Mouse (Mus musculus) limb, embryonic 14.5 days (tissue): ENCODE measurements around the gene Atxn7l1. TPM values are rescaled to one million over a fixed set of nuclear protein-coding genes. Genes with fewer than 3 reads are reported as not detected.

Experiments used
- ATAC-seq: fragments of 200-750 bp; cut with Nextera tagmentation; 2 replicates; pipeline ENCODE4 v1.8.0; 2017; ENCODE audit warnings: low read depth, moderate number of reproducible peaks, moderate TSS enrichment; ENCODE audit not compliant: low FRiP score
- DNase-seq: peaks from one replicate; pipeline ENCODE4 v3.0.0-alpha.2; 2015; ENCODE audit warnings: low spot score
- H3K27ac ChIP-seq: fragments of 300-500 bp; sonication (generic); replicated peaks from 2 replicates; pipeline ENCODE4 v1.5.1; 2014; ENCODE audit warnings: low read depth, mild to moderate bottlenecking, low read length, moderate library complexity, mixed read lengths
- H3K27me3 ChIP-seq: fragments of 300-500 bp; sonication (generic); 2 replicates; pipeline ENCODE4 v1.6.1; 2014; ENCODE audit warnings: low read length, mixed read lengths; ENCODE audit not compliant: control insufficient read depth, insufficient read depth
- H3K36me3 ChIP-seq: fragments of 300-500 bp; sonication (generic); 2 replicates; pipeline ENCODE4 v1.6.1; 2014; ENCODE audit warnings: mild to moderate bottlenecking, low read length, moderate library complexity, mixed read lengths; ENCODE audit not compliant: control insufficient read depth, insufficient read depth
- H3K4me1 ChIP-seq: fragments of 300-500 bp; sonication (generic); 2 replicates; pipeline ENCODE4 v1.6.1; 2014; ENCODE audit warnings: antibody characterized with exemption, low read length, mixed read lengths; ENCODE audit not compliant: control insufficient read depth, insufficient read depth
- H3K4me2 ChIP-seq: fragments of 300-500 bp; sonication (generic); replicated peaks from 2 replicates; pipeline ENCODE4 v1.6.1; 2014; ENCODE audit warnings: low read depth, mild to moderate bottlenecking, low read length, moderate library complexity; ENCODE audit not compliant: severe bottlenecking
- H3K4me3 ChIP-seq: fragments of 300-500 bp; sonication (generic); replicated peaks from 2 replicates; pipeline ENCODE4 v1.5.1; 2014; ENCODE audit warnings: low read length
- H3K9ac ChIP-seq: fragments of 300-500 bp; sonication (generic); 2 replicates; pipeline ENCODE4 v1.6.1; 2014; ENCODE audit warnings: mild to moderate bottlenecking, low read depth, low read length, moderate library complexity; ENCODE audit not compliant: severe bottlenecking
- H3K9me3 ChIP-seq: fragments of 300-500 bp; sonication (generic); 2 replicates; pipeline ENCODE4 v1.6.1; 2016; ENCODE audit warnings: low read length; ENCODE audit not compliant: control insufficient read depth
- POLR2A ChIP-seq: fragments of 200-500 bp; IDR thresholded peaks from 2 replicates; pipeline ENCODE4 v1.8.0; 2012; ENCODE audit warnings: inconsistent platforms, mild to moderate bottlenecking, moderate library complexity, borderline replicate concordance; ENCODE audit not compliant: insufficient read depth, insufficient read length; ENCODE audit errors: extremely low read depth
- WGBS: fragments of 180-500 bp; shearing (Covaris S2); extraction: QIAGEN DNeasy Blood & Tissue Kit; methylation state at CpG from one replicate; pipeline ENCODE4 v1.1.7; 2014; 5-methylcytosine and 5-hydroxymethylcytosine counted together
- polyA plus RNA-seq, 2 experiments: library from polyadenylated mRNA; depleted of rRNA in 1 of 2; stranded (reverse) in 1 of 2; unstranded in 1 of 2; fragments of >200 nt; fragmentation: Nextera tagmentation in 1 of 2; extraction: Ambion mirVana in 1 of 2; gene quantifications; 2 replicates each; pipeline versions ENCODE4 v1.2.1 to v1.2.3; 2012 to 2014

Atxn7l1 gene
- polyA plus RNA-seq, 2 experiments: 15.3 to 23.1 TPM

DNA sequence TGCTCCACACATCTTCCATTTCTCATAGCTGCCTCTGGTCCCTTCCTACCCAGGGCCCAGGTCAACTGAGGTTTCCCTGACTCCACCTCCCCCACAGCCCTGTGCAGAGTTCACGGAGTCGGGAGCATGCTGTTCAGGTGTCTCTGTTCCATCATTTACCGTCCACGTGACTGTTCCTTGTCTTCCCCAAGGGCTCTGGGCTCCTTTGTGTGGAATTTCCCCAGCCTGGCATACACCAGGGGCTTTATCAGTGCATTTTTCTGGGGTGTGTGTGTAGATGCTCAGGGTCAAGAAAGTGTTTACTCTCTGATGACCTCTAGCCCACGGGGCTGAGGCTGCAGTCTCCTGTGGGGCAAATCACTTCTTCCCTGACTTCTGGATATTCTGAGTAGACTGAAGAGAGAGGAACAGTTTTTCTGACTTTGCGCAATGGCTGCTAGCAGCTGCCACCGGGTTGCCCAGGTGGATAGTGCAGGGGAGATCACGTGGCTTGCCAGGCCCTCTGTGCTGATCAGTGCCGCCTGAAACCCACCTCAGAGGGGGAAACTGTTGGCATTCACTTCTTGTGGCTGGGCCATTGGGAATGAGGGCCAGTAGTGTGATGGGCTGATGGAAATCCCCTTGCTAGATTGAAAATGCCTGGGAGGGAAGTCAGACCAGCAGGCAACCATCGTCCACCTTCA lies 27.3 kb downstream of the Atxn7l1 start:
- no peak for DNase-seq
- Histone ChIP-seq H3K27ac (no peak overlapping the region), H3K36me3 (no peaks in the 10 kb centered on the region), H3K4me2 (no peak overlapping the region), H3K9me3 (no peaks in the 10 kb centered on the region), H3K9ac (no peak overlapping the region), H3K27me3 (no peaks in the 10 kb centered on the region), H3K4me1 (peaks cover 25% of the 10 kb centered on the region), H3K4me3 (no peak overlapping the region)
- 64% methylated on average over 10 of the region's 10 CpGs for WGBS
- no peak for TF ChIP-seq POLR2A
- ATAC-seq: no peak

DNA sequence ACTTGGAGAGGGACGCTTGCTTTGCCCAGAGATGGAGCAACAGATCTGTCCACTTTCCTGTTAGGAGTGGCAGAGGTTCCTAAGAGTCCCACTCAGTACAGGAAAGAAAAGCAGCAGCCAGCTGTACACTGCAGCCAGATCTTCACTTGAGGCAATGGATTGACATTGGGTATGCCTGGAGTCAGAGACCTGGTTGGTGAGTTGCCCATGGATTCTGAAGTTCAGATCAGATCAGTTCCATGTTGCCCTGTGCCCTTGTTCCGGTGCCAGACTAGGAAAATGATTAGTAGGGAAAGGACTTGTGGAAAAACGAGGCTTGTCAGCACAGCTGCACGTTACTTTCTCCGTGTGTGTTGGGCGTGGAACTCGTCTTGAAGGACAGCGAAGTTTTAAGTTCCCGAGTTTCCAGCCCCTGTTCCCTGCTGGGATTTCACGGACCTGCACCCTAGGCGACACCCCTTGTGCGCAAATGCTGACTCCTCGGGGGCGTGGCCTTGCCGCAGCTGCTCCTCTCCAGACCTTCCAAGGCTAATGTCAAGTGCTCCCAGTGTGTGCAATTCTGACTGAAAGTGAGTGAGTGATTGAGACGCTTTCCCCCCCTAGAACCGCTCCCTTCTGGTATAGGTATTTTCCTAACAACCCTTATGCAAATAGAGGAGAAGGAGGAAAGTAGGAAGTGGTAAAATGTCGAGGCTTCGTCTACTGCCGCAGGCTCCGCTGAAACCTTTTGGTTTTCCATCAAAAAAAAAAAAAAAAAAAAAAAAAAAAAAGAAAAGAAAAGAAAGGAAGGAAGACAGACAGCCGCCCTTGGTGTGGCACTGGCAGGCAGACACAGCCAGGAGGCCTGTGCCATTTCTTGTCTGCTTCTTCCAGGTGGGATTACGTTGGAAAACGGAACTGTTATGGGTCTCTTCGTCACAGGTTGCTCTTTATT lies 28.4 kb downstream of the Atxn7l1 start:
- no peaks in the 10 kb centered on the region for H3K36me3 ChIP-seq
- H3K4me1 ChIP-seq: peaks cover 23% of the 10 kb centered on the region
- 9% methylated on average over 25 of the region's 25 CpGs for WGBS
- no peak for TF ChIP-seq POLR2A
- ATAC-seq (peak; percentile 45; the same call in 1 of the 2 replicates), DNase-seq (peak; percentile 30)
- no peak overlapping the region for H3K27ac ChIP-seq
- peak overlapping the region; percentile 23 for H3K4me3 ChIP-seq
- no peak overlapping the region for H3K9ac ChIP-seq
- H3K4me2 ChIP-seq: peak overlapping the region; percentile 57
- no peaks in the 10 kb centered on the region for H3K9me3 ChIP-seq
- no peaks in the 10 kb centered on the region for H3K27me3 ChIP-seq

DNA sequence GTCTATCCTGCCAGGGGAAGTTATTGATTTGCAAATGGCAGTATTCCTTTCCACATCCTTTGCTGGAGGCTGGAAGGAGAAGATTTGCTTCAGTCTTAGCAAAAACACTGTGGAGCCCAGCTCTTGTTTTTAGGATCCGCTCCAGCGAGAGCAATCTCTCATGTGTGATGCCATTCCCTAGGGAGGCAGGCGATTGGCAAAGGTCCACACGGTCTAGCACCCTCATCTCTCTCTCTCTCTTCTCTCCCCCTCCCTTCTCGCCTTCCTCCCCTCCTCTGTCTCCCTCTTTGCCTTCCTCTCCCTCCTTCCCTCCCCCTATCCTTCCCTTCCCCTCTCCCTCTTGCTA lies 29.0 kb downstream of the Atxn7l1 start:
- Histone ChIP-seq H3K9ac (no peak overlapping the region), H3K27ac (no peak overlapping the region), H3K36me3 (no peaks in the 10 kb centered on the region), H3K27me3 (no peaks in the 10 kb centered on the region), H3K4me2 (peak overlapping the region; percentile 57), H3K4me1 (peaks cover 23% of the 10 kb centered on the region), H3K9me3 (no peaks in the 10 kb centered on the region), H3K4me3 (peak overlapping the region; percentile 23; the same call in 1 of the 2 replicates)
- no peak for TF ChIP-seq POLR2A
- 42% methylated on average over 5 of the region's 5 CpGs for WGBS
- DNase-seq (no peak), ATAC-seq (no peak)

DNA sequence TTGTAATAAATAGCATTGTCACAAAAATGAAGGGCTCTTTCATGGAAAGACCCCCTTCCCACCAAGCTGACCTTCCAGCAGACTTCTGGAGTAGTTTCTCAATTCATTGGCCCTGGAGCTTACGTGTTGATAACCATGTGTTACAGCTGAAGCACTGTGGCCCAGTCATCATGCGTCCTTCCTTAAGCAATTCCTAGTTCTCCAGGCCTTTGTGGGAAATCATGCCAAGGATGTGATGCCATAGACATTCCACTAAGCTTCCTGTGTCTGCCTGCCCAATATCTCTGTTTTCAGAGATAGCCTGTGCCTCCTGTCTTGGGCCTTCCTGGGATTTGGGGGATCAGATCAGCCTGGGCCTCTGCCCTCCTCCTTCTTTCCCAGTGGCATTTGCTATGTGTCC lies 32.9 kb downstream of the Atxn7l1 start:
- ATAC-seq: no peak
- H3K27me3 ChIP-seq: no peaks in the 10 kb centered on the region
- 71% methylated on average over 2 of the region's 2 CpGs for WGBS
- H3K4me3 ChIP-seq: no peak overlapping the region
- no peak for TF ChIP-seq POLR2A
- peaks cover 8% of the 10 kb centered on the region for H3K4me1 ChIP-seq
- no peak overlapping the region for H3K4me2 ChIP-seq
- no peaks in the 10 kb centered on the region for H3K9me3 ChIP-seq
- H3K9ac ChIP-seq: no peak overlapping the region
- H3K36me3 ChIP-seq: no peaks in the 10 kb centered on the region
- no peak for DNase-seq
- H3K27ac ChIP-seq: no peak overlapping the region

DNA sequence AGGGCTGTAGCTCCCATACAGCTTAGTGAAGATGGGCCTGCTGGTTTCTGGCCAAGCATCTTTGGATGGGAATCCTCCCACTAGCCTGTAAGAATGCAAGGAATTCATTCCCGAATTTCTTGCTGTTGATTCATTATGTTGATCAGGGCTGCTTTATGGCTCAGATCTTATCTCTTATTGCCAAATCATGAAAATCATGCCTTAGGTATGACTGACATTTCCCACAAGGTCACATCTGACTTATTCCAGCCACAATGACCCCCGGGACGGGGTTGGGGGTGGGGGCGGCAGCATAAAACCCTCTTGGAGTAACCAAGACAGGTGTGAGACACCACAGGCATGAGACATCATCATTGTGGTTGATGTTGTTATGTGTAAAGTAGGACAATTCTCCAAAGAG lies 34.4 kb downstream of the Atxn7l1 start:
- Histone ChIP-seq H3K4me3 (no peak overlapping the region), H3K9me3 (no peaks in the 10 kb centered on the region), H3K27me3 (no peaks in the 10 kb centered on the region), H3K27ac (no peak overlapping the region), H3K36me3 (no peaks in the 10 kb centered on the region), H3K9ac (no peak overlapping the region), H3K4me1 (no peaks in the 10 kb centered on the region; the same call in 1 of the 2 replicates), H3K4me2 (no peak overlapping the region)
- TF ChIP-seq POLR2A: no peak
- ATAC-seq (no peak), DNase-seq (no peak)
- WGBS: 92% methylated on average over 4 of the region's 4 CpGs
